25 mouse cellular contexts compared by ENCODE assay signal in the genomic region with DNA sequence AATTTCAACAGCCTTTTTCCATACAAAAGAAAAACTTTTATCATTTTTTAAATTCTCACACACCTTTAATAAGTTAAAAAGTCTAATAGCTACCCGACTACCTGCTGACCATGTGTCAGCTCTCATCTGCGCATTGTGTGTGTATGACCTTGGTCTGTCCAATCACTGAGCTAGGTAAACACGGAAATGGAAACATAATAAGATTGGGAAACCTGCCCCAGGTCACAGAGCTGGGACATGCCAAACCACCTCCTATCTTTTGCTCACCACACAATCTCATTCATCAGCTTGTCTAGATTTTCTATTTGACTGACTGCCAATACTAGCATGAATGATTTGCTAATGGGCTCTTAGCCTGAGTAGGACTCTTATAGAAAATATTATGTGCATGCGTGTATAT.
DNase-seq lines count a peak whose midpoint lies in the region; ATAC-seq lines count a peak whose summit lies in the region.
"Had no signal": no experiment of that assay in that cellular context is flagged by ENCODE, and none has a peak within 500 bp of the region (broad histone marks: within the 10 kb centered on the region; RNA-seq: fewer than 3 reads in every experiment).

No protein-coding gene starts in this region.

- no peak overlapping the region for H3K4me2 ChIP-seq in liver, embryonic 15.5 days
- no peak overlapping the region for H3K4me2 ChIP-seq in liver, embryonic 11.5 days
- no peak overlapping the region for H3K4me2 ChIP-seq in stomach, embryonic 15.5 days
- H3K4me2 ChIP-seq: forebrain, embryonic 15.5 days; limb, embryonic 13.5 days; lung, embryonic 14.5 days had no signal

- 63% methylated on average over 4 of the region's 4 CpGs for WGBS in liver, embryonic 15.5 days (ENCODE audit: insufficient replicate concordance)
- 78% methylated on average over 4 of the region's 4 CpGs for WGBS in liver, embryonic 11.5 days
- WGBS in stomach, embryonic 15.5 days = 76% methylated on average over 4 of the region's 4 CpGs

- DNase-seq in adrenal gland, adult 2 months = peak; percentile 1
- no peak for DNase-seq in adrenal gland, adult 18-20 months (ENCODE audit: low spot score in 2 of 2)
- DNase-seq in liver, embryonic 11.5 days (ENCODE audit: low spot score) = no peak
- peak; percentile 17 for DNase-seq in fibroblast of lung, adult 2 months (ENCODE audit: low read depth)
- no peak for DNase-seq in spleen, postnatal 4 days (ENCODE audit: low spot score in 2 of 2)
- DNase-seq in cerebellum, adult 18-20 months = no peak
- DNase-seq: adrenal gland, postnatal 36 days; cerebellum, adult 11-12 months; cerebellum, postnatal 36 days; gastrocnemius, postnatal 14 days; kidney, postnatal 10 days; layer of hippocampus, postnatal 36 days; lung, embryonic 14.5 days; right cerebral cortex, postnatal 4 days; thymus, adult 18-20 months; thymus, postnatal 4 days had no signal

- H3K9me3 ChIP-seq in liver, embryonic 15.5 days (replicated peaks) = no peaks in the 10 kb centered on the region
- no peaks in the 10 kb centered on the region for H3K9me3 ChIP-seq in liver, embryonic 11.5 days (ENCODE audit: control insufficient read depth, low read length)
- no peaks in the 10 kb centered on the region for H3K9me3 ChIP-seq in stomach, embryonic 15.5 days
- H3K9me3 ChIP-seq: forebrain, embryonic 15.5 days; hindbrain, embryonic 10.5 days; limb, embryonic 13.5 days; midbrain, embryonic 10.5 days had no signal

- no peak overlapping the region for H3K4me3 ChIP-seq in liver, embryonic 15.5 days (replicated peaks)
- no peak overlapping the region for H3K4me3 ChIP-seq in liver, embryonic 11.5 days (ENCODE audit: low read depth, low read length)
- no peak overlapping the region for H3K4me3 ChIP-seq in stomach, embryonic 15.5 days (replicated peaks)
- H3K4me3 ChIP-seq: forebrain, embryonic 15.5 days; hindbrain, embryonic 10.5 days; layer of hippocampus, adult 2 months; limb, embryonic 13.5 days; midbrain, embryonic 10.5 days had no signal

- no peaks in the 10 kb centered on the region for H3K4me1 ChIP-seq in liver, embryonic 15.5 days (replicated peaks)
- no peaks in the 10 kb centered on the region for H3K4me1 ChIP-seq in liver, embryonic 11.5 days (replicated peaks; ENCODE audit: control insufficient read depth, insufficient read depth, low read length)
- H3K4me1 ChIP-seq in stomach, embryonic 15.5 days = no peaks in the 10 kb centered on the region; the same call in 1 of the 2 replicates
- H3K4me1 ChIP-seq: forebrain, embryonic 15.5 days; hindbrain, embryonic 10.5 days had no signal

- no peak overlapping the region for H3K9ac ChIP-seq in liver, embryonic 15.5 days
- H3K9ac ChIP-seq in liver, embryonic 11.5 days (ENCODE audit: low read depth, low read length) = no peak overlapping the region
- no peak overlapping the region for H3K9ac ChIP-seq in stomach, embryonic 15.5 days
- H3K9ac ChIP-seq: forebrain, embryonic 15.5 days; limb, embryonic 13.5 days; lung, embryonic 14.5 days had no signal

- H3K27ac ChIP-seq in liver, embryonic 15.5 days (replicated peaks) = no peak overlapping the region
- H3K27ac ChIP-seq in liver, embryonic 11.5 days (ENCODE audit: low read depth, low read length) = no peak overlapping the region
- no peak overlapping the region for H3K27ac ChIP-seq in stomach, embryonic 15.5 days
- H3K27ac ChIP-seq: forebrain, embryonic 15.5 days; hindbrain, embryonic 10.5 days; layer of hippocampus, adult 2 months; limb, embryonic 13.5 days; macrophage; midbrain, embryonic 10.5 days had no signal

- no peaks in the 10 kb centered on the region for H3K36me3 ChIP-seq in liver, embryonic 15.5 days (replicated peaks)
- no peaks in the 10 kb centered on the region for H3K36me3 ChIP-seq in liver, embryonic 11.5 days (ENCODE audit: control insufficient read depth, insufficient read depth, low read length)
- no peaks in the 10 kb centered on the region for H3K36me3 ChIP-seq in stomach, embryonic 15.5 days
- H3K36me3 ChIP-seq: forebrain, embryonic 15.5 days; hindbrain, embryonic 10.5 days; limb, embryonic 13.5 days; midbrain, embryonic 10.5 days had no signal

- ATAC-seq in liver, embryonic 15.5 days (ENCODE audit: insufficient read depth) = peak; percentile 44; the same call in 1 of the 2 replicates
- ATAC-seq in liver, embryonic 11.5 days (replicated peaks; ENCODE audit: low FRiP score) = no peak
- ATAC-seq in stomach, embryonic 15.5 days (ENCODE audit: insufficient read depth, low FRiP score, low read depth) = peak; percentile 66; the same call in 1 of the 2 replicates
- ATAC-seq: forebrain, embryonic 15.5 days; Patski had no signal

- H3K27me3 ChIP-seq in liver, embryonic 15.5 days = no peaks in the 10 kb centered on the region
- H3K27me3 ChIP-seq in liver, embryonic 11.5 days (replicated peaks; ENCODE audit: control insufficient read depth, insufficient read depth, low read length) = no peaks in the 10 kb centered on the region
- no peaks in the 10 kb centered on the region for H3K27me3 ChIP-seq in stomach, embryonic 15.5 days (replicated peaks)
- H3K27me3 ChIP-seq: forebrain, embryonic 15.5 days; limb, embryonic 13.5 days; Patski had no signal

Comparison
In these comparisons a context has a peak if more than half of its experiments do, and no peak if none do; other contexts are left out.
1. DNase-seq: peak in adrenal gland, adult 2 months (single experiment) and fibroblast of lung, adult 2 months (single experiment); none in adrenal gland, adult 18-20 months (0 of 2), liver, embryonic 11.5 days (single experiment), spleen, postnatal 4 days (0 of 2) and cerebellum, adult 18-20 months (0 of 2).